Mouse (Mus musculus) stomach, embryonic 15.5 days (tissue): ENCODE results near the gene Tnmd. TPM values are rescaled to one million over a fixed set of nuclear protein-coding genes. Genes with fewer than 3 reads are reported as not detected.

Experiments
- polyA plus RNA-seq: library from polyadenylated mRNA; unstranded; fragments of >200 nt; fragmentation: Nextera tagmentation; extraction: Ambion mirVana; gene quantifications from 2 replicates; pipeline ENCODE4 v1.2.1, GENCODE M21; 2015

Tnmd gene
- polyA plus RNA-seq, 1 experiment from 2014 or later, result 3.4 TPM

Other genes starting within 250 kb of the Tnmd start
- 3.4 and 3.7 TPM in 2 replicates for gene Pcdh19, start 162.0 kb upstream of the Tnmd start, polyA plus RNA-seq
- 110 and 118 TPM in 2 replicates for gene Tspan6, start 47.4 kb downstream of the Tnmd start, polyA plus RNA-seq
- gene Srpx2, start 57.4 kb downstream of the Tnmd start, polyA plus RNA-seq, result 8.2 and 8.7 TPM in 2 replicates
- 5.7 and 5.9 TPM in 2 replicates for gene Sytl4, start 130.8 kb downstream of the Tnmd start, polyA plus RNA-seq
- 32.4 and 39.7 TPM in 2 replicates for gene Cstf2, start 208.2 kb downstream of the Tnmd start, polyA plus RNA-seq